Mouse (Mus musculus): ENCODE data around the gene Opn4.

- no peak for TF ChIP-seq POLR2A (IDR thresholded peaks at IDR 0.05; ENCODE audit: insufficient read depth, low read length)
- no peak for TF ChIP-seq EP300 (IDR thresholded peaks at IDR 0.05; ENCODE audit: insufficient read depth, low read depth, low read length)
- TF ChIP-seq CTCF (IDR thresholded peaks at IDR 0.05; ENCODE audit: low read depth, low read length) = no peak
Observed at GRCm38 (mm10) chr14:34562393-34562792, 37.5 kb downstream of the Opn4 start.
